Mouse (Mus musculus) ES-E14 (cell line): ENCODE measurements around the gene Vdr. TPM values are rescaled to one million over a fixed set of nuclear protein-coding genes. Genes with fewer than 3 reads are reported as not detected.

Experiments used
- DNase-seq: peaks from one replicate; pipeline ENCODE4 v3.0.0-alpha.2; 2013; ENCODE audit warnings: low read depth, low spot score
- H3K27ac ChIP-seq: 2 replicates; pipeline ENCODE4 v1.5.1; 2012; ENCODE audit warnings: low read depth, mild to moderate bottlenecking, low read length, moderate library complexity, mixed read lengths; ENCODE audit not compliant: poor library complexity, insufficient read depth, severe bottlenecking
- H3K36me3 ChIP-seq: 2 replicates; pipeline ENCODE4 v1.6.1; 2012; ENCODE audit warnings: mild to moderate bottlenecking, low read length, moderate library complexity, mixed read lengths; ENCODE audit not compliant: control insufficient read depth, poor library complexity, insufficient read depth, severe bottlenecking
- H3K4me1 ChIP-seq, 2 experiments: fragments of 150-350 bp in 1 of 2; sonication (generic) in 1 of 2; 2 replicates each; pipeline ENCODE4 v1.6.1; 2012; ENCODE audit warnings: low read length in 2 of 2, mild to moderate bottlenecking in 1 of 2, mixed read lengths in 1 of 2; ENCODE audit not compliant: control insufficient read depth in 2 of 2, insufficient read depth in 2 of 2, poor library complexity in 1 of 2
- H3K4me3 ChIP-seq, 2 experiments: fragments of 150-350 bp in 1 of 2; sonication (generic) in 1 of 2; 2 replicates each; pipeline ENCODE4 v1.5.1; 2012; ENCODE audit warnings: low read length in 2 of 2, low read depth in 1 of 2, mild to moderate bottlenecking in 1 of 2, mixed read lengths in 1 of 2; ENCODE audit not compliant: insufficient read depth in 1 of 2, poor library complexity in 1 of 2, severe bottlenecking in 1 of 2
- H3K9ac ChIP-seq: 2 replicates; pipeline ENCODE4 v1.6.1; 2012; ENCODE audit warnings: low read depth, mild to moderate bottlenecking, low read length, mixed read lengths; ENCODE audit not compliant: poor library complexity, insufficient read depth, severe bottlenecking
- H3K9me3 ChIP-seq: fragments of 150-350 bp; sonication (generic); 2 replicates; pipeline ENCODE4 v1.6.1; 2012; ENCODE audit warnings: low read depth, mild to moderate bottlenecking, low read length; ENCODE audit not compliant: control insufficient read depth, insufficient read depth
- CHD2 ChIP-seq: IDR thresholded peaks from 2 replicates; pipeline ENCODE4 v1.6.1; 2014; ENCODE audit warnings: mild to moderate bottlenecking, low read depth, low read length, inconsistent platforms
- HCFC1 ChIP-seq: IDR thresholded peaks from 2 replicates; pipeline ENCODE4 v1.6.1; 2012; ENCODE audit warnings: low read length, inconsistent platforms, borderline replicate concordance; ENCODE audit not compliant: insufficient read depth
- MAFK ChIP-seq: IDR thresholded peaks from 2 replicates; pipeline ENCODE4 v1.6.1; 2014; ENCODE audit warnings: mild to moderate bottlenecking, low read depth, low read length, inconsistent platforms; ENCODE audit not compliant: insufficient read depth
- ZC3H11A ChIP-seq: IDR thresholded peaks from 2 replicates; pipeline ENCODE4 v1.6.1; 2012; ENCODE audit warnings: low read depth, mild to moderate bottlenecking, inconsistent platforms, low read length, borderline replicate concordance
- ZNF384 ChIP-seq: IDR thresholded peaks from 2 replicates; pipeline ENCODE4 v1.6.1; 2012; ENCODE audit warnings: low read depth, low read length, inconsistent platforms
- in situ Hi-C, 2 experiments: fragments of 600-800 bp; cut with MboI; formaldehyde crosslinking; loops; one replicate each; pipeline ENCODE4 v1.15.1; 2025; ENCODE audit warnings: low sequenced_read_pairs in 2 of 2, inconsistent platforms in 1 of 2; ENCODE audit not compliant: unreplicated experiment in 2 of 2
- total RNA-seq: library from RNA; depleted of rRNA; stranded (reverse); fragments of 300-350 nt; gene quantifications from 2 replicates; pipeline ENCODE4 v1.2.3, GENCODE M21; 2012

Gene Vdr
- total RNA-seq, 1 experiment = 0.22 TPM

GRCm38 (mm10) chr15:97905281-97905680, 5.1 kb downstream of the Vdr start:
- H3K9me3 ChIP-seq = no peaks in the 10 kb centered on the region
- H3K9ac ChIP-seq = no peak overlapping the region
- no peaks in the 10 kb centered on the region; a peak in 1 of 4 replicates for H3K4me1 ChIP-seq
- no peak overlapping the region for H3K27ac ChIP-seq
- in situ Hi-C loops = no loop called here
- no peak for TF ChIP-seq HCFC1
- TF ChIP-seq ZNF384 = no peak
- no peak for TF ChIP-seq ZC3H11A
- no peak for TF ChIP-seq MAFK
- no peak for TF ChIP-seq CHD2
- H3K36me3 ChIP-seq = no peaks in the 10 kb centered on the region
- no peak for DNase-seq
- no peak overlapping the region for H3K4me3 ChIP-seq

- Histone ChIP-seq H3K4me3 (no peak overlapping the region), H3K9ac (no peak overlapping the region), H3K9me3 (no peaks in the 10 kb centered on the region), H3K36me3 (no peaks in the 10 kb centered on the region), H3K4me1 (no peaks in the 10 kb centered on the region; a peak in 1 of 4 replicates), H3K27ac (no peak overlapping the region)
- DNase-seq = no peak
- in situ Hi-C loops = no loop called here
- no peak for TF ChIP-seq ZC3H11A
- TF ChIP-seq CHD2 = no peak
- TF ChIP-seq ZNF384 = no peak
- no peak for TF ChIP-seq HCFC1
- no peak for TF ChIP-seq MAFK
Measured at GRCm38 (mm10) chr15:97904339-97904991, 6.0 kb downstream of the Vdr start.

GRCm38 (mm10) chr15:97903261-97904009, 7.0 kb downstream of the Vdr start:
- no peaks in the 10 kb centered on the region; a peak in 1 of 4 replicates for H3K4me1 ChIP-seq
- H3K9me3 ChIP-seq = no peaks in the 10 kb centered on the region
- no peak overlapping the region for H3K27ac ChIP-seq
- DNase-seq = no peak
- in situ Hi-C loops = no loop called here
- no peak for TF ChIP-seq ZC3H11A
- TF ChIP-seq HCFC1 = no peak
- TF ChIP-seq CHD2 = no peak
- TF ChIP-seq ZNF384 = no peak
- no peak for TF ChIP-seq MAFK
- no peak overlapping the region for H3K9ac ChIP-seq
- H3K36me3 ChIP-seq = no peaks in the 10 kb centered on the region
- H3K4me3 ChIP-seq = no peak overlapping the region

DNA sequence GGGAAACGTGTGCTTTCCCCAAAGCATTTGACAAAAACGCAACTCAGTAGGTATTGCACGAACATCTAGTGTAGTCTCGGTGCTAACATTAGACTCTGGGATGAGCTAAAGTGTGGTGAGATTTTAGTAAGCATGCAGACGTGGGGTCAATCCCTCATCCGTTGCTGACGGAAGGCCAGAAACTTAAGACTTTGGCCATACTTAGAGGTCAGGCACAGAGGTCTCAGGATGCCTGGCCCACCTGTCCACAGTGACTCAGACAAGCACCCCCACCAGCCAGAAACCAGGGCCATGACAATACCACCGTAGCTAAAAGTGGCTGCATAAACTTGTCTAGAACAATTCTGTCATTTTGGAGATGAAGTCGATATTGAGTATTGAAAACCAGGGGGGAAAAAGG, 9.4 kb downstream of the Vdr start:
- in situ Hi-C loops = no loop called here
- Histone ChIP-seq H3K4me1 (no peaks in the 10 kb centered on the region), H3K9me3 (no peaks in the 10 kb centered on the region), H3K4me3 (no peak overlapping the region), H3K9ac (no peak overlapping the region), H3K36me3 (no peaks in the 10 kb centered on the region), H3K27ac (no peak overlapping the region)
- DNase-seq = no peak
- TF ChIP-seq HCFC1 = no peak
- no peak for TF ChIP-seq ZC3H11A
- TF ChIP-seq CHD2 = no peak
- TF ChIP-seq MAFK = no peak
- TF ChIP-seq ZNF384 = no peak
